Mouse (Mus musculus): ENCODE data around the gene Mettl5.

DNA sequence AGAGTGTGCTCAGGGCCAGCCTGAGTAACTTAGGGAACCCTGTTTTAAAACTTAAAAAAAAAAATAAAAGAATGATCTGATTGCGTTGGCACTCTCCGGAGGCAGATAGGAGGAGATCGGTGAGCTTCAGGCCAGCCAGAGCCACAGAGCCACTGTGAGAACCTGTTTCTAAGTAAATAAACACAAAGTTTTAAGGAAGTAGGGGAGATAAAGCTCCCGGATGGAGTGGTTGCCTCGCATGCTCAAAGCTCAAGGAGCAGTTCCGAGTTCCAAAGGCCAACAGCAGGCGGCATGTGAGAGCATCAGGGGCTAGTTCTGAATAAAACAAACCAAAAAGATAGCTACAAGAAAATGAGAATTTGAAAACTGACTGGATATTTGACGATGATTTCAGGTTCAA is 29.0 kb downstream of the Mettl5 start:
- TF ChIP-seq CTCF (IDR thresholded peaks at IDR 0.05; ENCODE audit: borderline replicate concordance, control insufficient read depth, extremely low read depth, insufficient read depth, low read length, poor library complexity) (no peak), POLR2A (IDR thresholded peaks at IDR 0.05; ENCODE audit: control insufficient read depth, extremely low read depth, insufficient read depth, low read length, poor library complexity) (no peak)
